Comparison of ENCODE assay signal across 17 mouse cellular contexts in the genomic region with DNA sequence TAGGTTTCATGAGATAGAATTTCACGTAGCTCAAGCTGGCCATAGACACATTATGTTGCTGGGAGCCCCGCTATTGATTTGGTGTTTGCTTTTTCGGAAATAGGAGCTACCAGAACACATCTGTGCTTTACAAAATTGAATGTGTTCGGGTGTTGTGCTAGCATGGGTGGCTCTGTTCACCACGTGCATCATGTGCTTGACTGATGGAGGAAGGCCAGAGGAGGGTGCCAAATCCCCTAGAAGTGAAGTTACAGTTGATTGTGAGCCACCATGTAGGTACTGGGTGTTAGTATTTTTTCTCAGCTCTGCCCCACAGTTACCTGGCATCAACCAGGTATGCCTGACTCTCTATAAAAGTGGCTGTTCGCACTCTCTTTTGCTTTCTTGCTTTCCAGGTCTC. TPM values are rescaled to one million over a fixed set of nuclear protein-coding genes. Genes with fewer than 3 reads are reported as not detected.
DNase-seq lines count a peak whose midpoint lies in the region; ATAC-seq and TF ChIP-seq lines count a peak whose summit lies in the region.
"Had no signal": no experiment of that assay in that cellular context is flagged by ENCODE, and none has a peak within 500 bp of the region (broad histone marks: within the 10 kb centered on the region; RNA-seq: fewer than 3 reads in every experiment).

No protein-coding gene starts in this region.

- H3K4me2 ChIP-seq in liver, embryonic 16.5 days (ENCODE audit: low read depth, low read length), result no peak overlapping the region
- H3K4me2 ChIP-seq: hindbrain, embryonic 13.5 days; lung, embryonic 14.5 days; stomach, embryonic 15.5 days had no signal

- 58% methylated on average over 6 of the region's 6 CpGs for WGBS in liver, embryonic 16.5 days (ENCODE audit: insufficient replicate concordance)

- peak; percentile 17 for DNase-seq in kidney, adult 18-20 months
- DNase-seq in kidney, postnatal 14 days, result no peak
- no peak for DNase-seq in G1E (ENCODE audit: low spot score)
- DNase-seq in urinary bladder, adult 18-20 months (ENCODE audit: low spot score in 2 of 2), result no peak
- DNase-seq in lung, postnatal 25 days (ENCODE audit: low spot score), result no peak
- DNase-seq: cerebellum, postnatal 25 days; gastrocnemius, postnatal 36 days; lung, embryonic 14.5 days; retina, postnatal 1 day; thymus, postnatal 4 days had no signal

- no peaks in the 10 kb centered on the region for H3K9me3 ChIP-seq in erythroblast, embryonic 14.5 days (ENCODE audit: control insufficient read depth, low read length)
- H3K9me3 ChIP-seq in G1E (replicated peaks), result no peaks in the 10 kb centered on the region
- no peaks in the 10 kb centered on the region for H3K9me3 ChIP-seq in liver, embryonic 16.5 days (replicated peaks; ENCODE audit: control insufficient read depth, low read length)
- H3K9me3 ChIP-seq: embryonic facial prominence, embryonic 10.5 days; hindbrain, embryonic 13.5 days; megakaryocyte, embryonic 14.5 days; stomach, embryonic 15.5 days had no signal

- no peaks in the 10 kb centered on the region for H3K27me3 ChIP-seq in erythroblast, embryonic 14.5 days (ENCODE audit: control insufficient read depth)
- peaks cover 26% of the 10 kb centered on the region for H3K27me3 ChIP-seq in G1E (ENCODE audit: insufficient read depth, low read length)
- no peaks in the 10 kb centered on the region for H3K27me3 ChIP-seq in liver, embryonic 16.5 days (ENCODE audit: control insufficient read depth, insufficient read depth, low read depth, low read length)
- H3K27me3 ChIP-seq: hindbrain, embryonic 13.5 days; stomach, embryonic 15.5 days had no signal

- no peak for TF ChIP-seq CTCF in G1E (IDR thresholded peaks at IDR 0.05; ENCODE audit: low read depth, low read length)

- no peaks in the 10 kb centered on the region for H3K36me3 ChIP-seq in erythroblast, embryonic 14.5 days (ENCODE audit: control insufficient read depth)
- peaks cover 28% of the 10 kb centered on the region for H3K36me3 ChIP-seq in G1E (replicated peaks)
- no peaks in the 10 kb centered on the region for H3K36me3 ChIP-seq in liver, embryonic 16.5 days (ENCODE audit: control insufficient read depth, insufficient read depth)
- H3K36me3 ChIP-seq: embryonic facial prominence, embryonic 10.5 days; hindbrain, embryonic 13.5 days; stomach, embryonic 15.5 days had no signal

- no peak for ATAC-seq in erythroblast, adult 5-6 weeks (replicated peaks; ENCODE audit: low FRiP score, poor library complexity, severe bottlenecking)
- ATAC-seq in G1E (ENCODE audit: extremely low read depth, insufficient number of reproducible peaks, low FRiP score, poor library complexity, severe bottlenecking), result no peak
- ATAC-seq in liver, embryonic 16.5 days (ENCODE audit: low read depth), result no peak

- peak overlapping the region; percentile 46 for H3K4me3 ChIP-seq in erythroblast, embryonic 14.5 days (replicated peaks)
- peak overlapping the region; percentile 68 for H3K4me3 ChIP-seq in G1E (ENCODE audit: low read depth, low read length)
- peak overlapping the region; percentile 33 for H3K4me3 ChIP-seq in liver, embryonic 16.5 days (ENCODE audit: low read depth, low read length)
- H3K4me3 ChIP-seq: embryonic facial prominence, embryonic 10.5 days; hindbrain, embryonic 13.5 days; megakaryocyte, embryonic 14.5 days; stomach, embryonic 15.5 days had no signal

- no peak overlapping the region for H3K27ac ChIP-seq in liver, embryonic 16.5 days (ENCODE audit: low read length)
- H3K27ac ChIP-seq: embryonic facial prominence, embryonic 10.5 days; hindbrain, embryonic 13.5 days; stomach, embryonic 15.5 days had no signal

- H3K9ac ChIP-seq in liver, embryonic 16.5 days (ENCODE audit: low read depth, low read length), result no peak overlapping the region
- H3K9ac ChIP-seq: hindbrain, embryonic 13.5 days; lung, embryonic 14.5 days; stomach, embryonic 15.5 days had no signal

- H3K4me1 ChIP-seq in erythroblast, embryonic 14.5 days (ENCODE audit: control insufficient read depth), result no peaks in the 10 kb centered on the region
- H3K4me1 ChIP-seq in G1E (ENCODE audit: insufficient read depth, low read depth, low read length), result peaks cover 7% of the 10 kb centered on the region; the same call in 1 of the 2 replicates
- H3K4me1 ChIP-seq in liver, embryonic 16.5 days (ENCODE audit: control insufficient read depth, low read depth, low read length), result no peaks in the 10 kb centered on the region
- H3K4me1 ChIP-seq: embryonic facial prominence, embryonic 10.5 days; hindbrain, embryonic 13.5 days; stomach, embryonic 15.5 days had no signal

RNA-seq across cellular contexts. Expression of a gene that starts 27.5 kb away (rescaled TPM):
- not detected in 2 replicates for polyA plus RNA-seq in erythroblast, embryonic 14.5 days (2012)
- total RNA-seq in erythroblast, adult 5-6 weeks (2015; ENCODE audit: low replicate concordance), result not detected in 2 replicates
- not detected in 2 replicates for total RNA-seq in erythroblast, adult 5-6 weeks (2017; ENCODE audit: low replicate concordance)
- total RNA-seq in G1E (2014; fragmentation: Nextera tagmentation) (not detected in 2 replicates), G1E (2017) (0.12 and 0.38 TPM in 2 replicates)
- polyA plus RNA-seq in G1E (2012), result not detected in 2 replicates
- 0.08 and 0.11 TPM in 2 replicates for polyA plus RNA-seq in liver, embryonic 16.5 days (2015; fragmentation: Nextera tagmentation; extraction: Ambion mirVana)
- total RNA-seq: gastrocnemius, postnatal 36 days had no signal

RNA-seq across cellular contexts. Expression of a gene that starts 40.9 kb away (rescaled TPM):
- 0.20 and 0.27 TPM in 2 replicates for polyA plus RNA-seq in erythroblast, embryonic 14.5 days (2012)
- 0.42 and 4.4 TPM in 2 replicates for total RNA-seq in erythroblast, adult 5-6 weeks (2015; ENCODE audit: low replicate concordance)
- 0.68 and 1.8 TPM in 2 replicates for total RNA-seq in erythroblast, adult 5-6 weeks (2017; ENCODE audit: low replicate concordance)
- total RNA-seq in G1E (2014; fragmentation: Nextera tagmentation) (6.0 and 7.3 TPM in 2 replicates), G1E (2017) (10.7 and 11.3 TPM in 2 replicates)
- 10.3 and 12.0 TPM in 2 replicates for polyA plus RNA-seq in G1E (2012)
- 1.4 and 1.5 TPM in 2 replicates for polyA plus RNA-seq in liver, embryonic 16.5 days (2015; fragmentation: Nextera tagmentation; extraction: Ambion mirVana)
